Mouse (Mus musculus) 3T3-L1 (cell line): ENCODE data around the gene Rps28.

Experiments
- DNase-seq: peaks from one replicate; pipeline ENCODE4 v3.0.0-alpha.2; 2015; ENCODE audit warnings: low read depth, low spot score

Rps28 gene

GRCm38 (mm10) chr17:33812475-33812874, 11.9 kb downstream of the Rps28 start:
- DNase-seq: peak; percentile 66

- peak; percentile 20 for DNase-seq
These were observed 13.2 kb downstream of the Rps28 start for GRCm38 (mm10) chr17:33811142-33811516.

- peak; percentile 96 for DNase-seq
These were observed 13.8 kb downstream of the Rps28 start, which contains the start of gene Kank3 for GRCm38 (mm10) chr17:33810334-33811141. Gene Kank3 (plus strand): TSS chr17:33810519.

- no peak for DNase-seq
These were observed 16.2 kb downstream of the Rps28 start for GRCm38 (mm10) chr17:33808192-33808591.

- DNase-seq: no peak
These were observed 17.0 kb downstream of the Rps28 start for GRCm38 (mm10) chr17:33807181-33807888.

- no peak for DNase-seq
These were observed 19.6 kb downstream of the Rps28 start for GRCm38 (mm10) chr17:33804745-33805144.

GRCm38 (mm10) chr17:33804205-33804604, 20.2 kb downstream of the Rps28 start:
- DNase-seq: no peak

GRCm38 (mm10) chr17:33802221-33802620, 22.1 kb downstream of the Rps28 start:
- DNase-seq: no peak

- DNase-seq: no peak
These were observed 25.1 kb downstream of the Rps28 start for GRCm38 (mm10) chr17:33799277-33799676.

- DNase-seq: peak; percentile 76
These were observed 26.1 kb downstream of the Rps28 start for GRCm38 (mm10) chr17:33798306-33798705.

- peak; percentile 65 for DNase-seq
These were observed 35.6 kb downstream of the Rps28 start for GRCm38 (mm10) chr17:33788732-33789131.

- no peak for DNase-seq
These were observed 38.0 kb downstream of the Rps28 start for GRCm38 (mm10) chr17:33786375-33786774.

GRCm38 (mm10) chr17:33784939-33785338, 39.4 kb downstream of the Rps28 start:
- DNase-seq: peak; percentile 66

GRCm38 (mm10) chr17:33783408-33783807, 41.0 kb downstream of the Rps28 start:
- DNase-seq: peak; percentile 100

GRCm38 (mm10) chr17:33782067-33782466, 42.3 kb downstream of the Rps28 start:
- peak; percentile 66 for DNase-seq

- DNase-seq: peak; percentile 81
These were observed 43.0 kb downstream of the Rps28 start, which contains the start of gene Angptl4 for GRCm38 (mm10) chr17:33781124-33781977. Gene Angptl4 (minus strand): TSS chr17:33781830.

GRCm38 (mm10) chr17:33780431-33780830, 43.9 kb downstream of the Rps28 start:
- peak; percentile 86 for DNase-seq

GRCm38 (mm10) chr17:33779967-33780295, 44.4 kb downstream of the Rps28 start:
- peak; percentile 70 for DNase-seq

- peak; percentile 100 for DNase-seq
These were observed 44.9 kb downstream of the Rps28 start for GRCm38 (mm10) chr17:33779271-33779966.

GRCm38 (mm10) chr17:33775287-33775686, 49.1 kb downstream of the Rps28 start:
- no peak for DNase-seq

GRCm38 (mm10) chr17:33774573-33775155, 49.7 kb downstream of the Rps28 start:
- DNase-seq: no peak
